Mouse (Mus musculus): ENCODE data around the gene Scn8a. TPM values are rescaled to one million over a fixed set of nuclear protein-coding genes. Genes with fewer than 3 reads are reported as not detected.

Gene Scn8a
- polyA plus RNA-seq, 1 experiment = not detected

GRCm38 (mm10) chr15:101044531-101044930 is 174.9 kb downstream of the Scn8a start:
- no peak for TF ChIP-seq CTCF (IDR thresholded peaks at IDR 0.05; ENCODE audit: low read depth, low read length)
- no peak for TF ChIP-seq POLR2A (IDR thresholded peaks at IDR 0.05; ENCODE audit: borderline replicate concordance, low read depth, low read length)
- Histone ChIP-seq H3K27ac (ENCODE audit: insufficient read depth, low read depth, low read length) (no peak overlapping the region), H3K4me3 (ENCODE audit: insufficient read depth, low read length) (no peak overlapping the region), H3K4me1 (ENCODE audit: control insufficient read depth, insufficient read depth, low read length) (no peaks in the 10 kb centered on the region)

DNA sequence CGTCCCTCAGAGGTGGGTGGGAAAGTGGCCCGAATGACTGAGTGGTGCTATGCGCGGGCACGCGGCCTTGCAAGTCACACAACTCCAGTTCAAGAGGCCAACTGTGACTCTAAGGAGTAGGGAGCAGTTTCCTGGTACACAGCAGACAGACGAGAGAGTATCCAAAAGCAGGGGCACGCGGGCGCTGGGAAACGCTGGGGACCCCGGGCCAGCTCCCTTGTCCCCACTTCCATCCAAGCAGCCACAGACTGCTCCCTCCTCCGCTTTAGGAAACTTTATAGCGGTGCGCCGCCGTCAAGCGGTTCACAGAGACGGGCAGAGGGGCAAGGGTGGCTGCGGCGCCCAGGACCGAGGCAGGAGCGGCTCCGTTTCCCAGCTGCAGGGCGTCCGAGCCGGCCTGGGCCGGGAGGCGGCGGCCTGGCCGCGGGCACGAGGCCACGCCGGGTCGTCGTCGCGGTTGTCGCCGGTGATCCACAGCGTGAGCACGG is 176.4 kb downstream of the Scn8a start:
- H3K4me3 ChIP-seq (ENCODE audit: insufficient read depth, low read length) = no peak overlapping the region
- TF ChIP-seq POLR2A (IDR thresholded peaks at IDR 0.05; ENCODE audit: borderline replicate concordance, low read depth, low read length) (no peak), CTCF (IDR thresholded peaks at IDR 0.05; ENCODE audit: low read depth, low read length) (no peak)
- no peak overlapping the region for H3K27ac ChIP-seq (ENCODE audit: insufficient read depth, low read depth, low read length)
- H3K4me1 ChIP-seq (ENCODE audit: control insufficient read depth, insufficient read depth, low read length) = no peaks in the 10 kb centered on the region

DNA sequence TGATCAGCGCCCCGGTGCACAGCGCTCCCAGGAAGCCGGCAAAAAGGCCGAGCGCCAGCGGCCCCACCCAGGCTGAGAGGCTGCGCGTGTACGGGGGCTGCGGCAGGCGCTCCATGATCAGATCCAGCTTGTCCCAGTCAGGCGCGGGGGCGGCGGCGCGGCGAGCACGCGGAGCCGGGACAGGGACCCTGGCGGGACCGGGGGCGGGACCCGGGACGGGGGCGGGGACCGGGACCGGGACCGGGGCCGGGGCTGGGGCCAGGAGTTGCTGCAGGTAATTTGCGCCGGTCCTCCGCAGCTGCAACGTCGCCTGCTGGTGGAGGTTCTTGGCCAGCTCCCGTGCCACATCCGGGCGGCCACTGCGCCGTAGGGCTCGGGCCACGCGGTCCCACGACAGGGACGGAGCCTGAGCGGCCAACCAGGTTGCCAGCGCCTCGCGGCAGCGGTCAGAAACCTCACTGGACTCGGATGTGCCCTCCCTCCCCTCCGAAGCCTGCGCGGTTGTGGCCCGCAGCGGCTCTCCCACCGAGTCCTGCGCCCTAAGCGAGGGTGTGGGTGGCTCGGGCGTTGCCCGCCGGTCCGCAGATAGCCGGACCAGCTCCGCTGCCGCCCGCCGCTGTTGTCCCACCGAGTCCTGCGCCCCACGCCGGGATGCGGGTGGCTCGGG is 177.0 kb downstream of the Scn8a start:
- no peak overlapping the region for H3K27ac ChIP-seq (ENCODE audit: insufficient read depth, low read depth, low read length)
- no peak for TF ChIP-seq CTCF (IDR thresholded peaks at IDR 0.05; ENCODE audit: low read depth, low read length)
- no peaks in the 10 kb centered on the region for H3K4me1 ChIP-seq (ENCODE audit: control insufficient read depth, insufficient read depth, low read length)
- H3K4me3 ChIP-seq (ENCODE audit: insufficient read depth, low read length) = no peak overlapping the region

GRCm38 (mm10) chr15:101047194-101047555 is 177.5 kb downstream of the Scn8a start, which contains the start of gene Gm47841:
Gene Gm47841, minus strand, starts transcription at chr15:101047397.
- no peak within 1 kb of the TSS for H3K4me3 ChIP-seq (ENCODE audit: insufficient read depth, low read length)
- TF ChIP-seq CTCF (IDR thresholded peaks at IDR 0.05; ENCODE audit: low read depth, low read length) (no peak), POLR2A (IDR thresholded peaks at IDR 0.05; ENCODE audit: borderline replicate concordance, low read depth, low read length) (no peak)
- no peaks in the 10 kb centered on the region for H3K4me1 ChIP-seq (ENCODE audit: control insufficient read depth, insufficient read depth, low read length)
- H3K27ac ChIP-seq (ENCODE audit: insufficient read depth, low read depth, low read length) = no peak within 1 kb of the TSS

DNA sequence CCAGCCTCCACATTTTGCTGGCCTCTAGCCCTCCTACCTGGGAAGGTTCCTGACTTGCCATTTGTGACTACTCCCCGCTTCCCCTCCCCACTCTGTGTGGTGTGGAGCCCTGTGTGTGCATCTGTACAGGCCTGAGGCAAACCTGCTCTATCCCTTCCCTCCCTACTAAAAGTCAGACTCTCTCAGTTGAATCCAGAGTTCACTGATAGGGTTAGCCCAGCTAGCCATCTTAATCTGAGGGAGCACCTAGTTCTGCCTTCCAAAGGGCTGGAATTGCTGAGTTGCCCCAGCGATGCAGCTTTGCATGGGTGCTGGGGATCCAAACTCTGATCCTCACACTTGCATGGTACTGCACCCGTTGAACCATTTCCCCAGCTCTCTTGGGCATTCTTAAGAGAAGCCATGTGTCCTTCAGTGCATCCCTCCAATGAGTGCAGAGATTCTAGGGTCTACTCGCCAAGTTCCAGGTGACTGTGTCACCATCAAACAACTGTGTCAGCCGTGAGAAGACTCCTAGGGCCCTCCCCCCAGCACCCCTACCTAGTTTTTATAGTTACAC is 178.8 kb downstream of the Scn8a start:
- no peak overlapping the region for H3K27ac ChIP-seq (ENCODE audit: insufficient read depth, low read depth, low read length)
- TF ChIP-seq CTCF (IDR thresholded peaks at IDR 0.05; ENCODE audit: low read depth, low read length) (no peak), POLR2A (IDR thresholded peaks at IDR 0.05; ENCODE audit: borderline replicate concordance, low read depth, low read length) (no peak)
- no peak overlapping the region for H3K4me3 ChIP-seq (ENCODE audit: insufficient read depth, low read length)
- no peaks in the 10 kb centered on the region for H3K4me1 ChIP-seq (ENCODE audit: control insufficient read depth, insufficient read depth, low read length)

GRCm38 (mm10) chr15:101051869-101052268 is 182.2 kb downstream of the Scn8a start:
- Histone ChIP-seq H3K4me3 (ENCODE audit: insufficient read depth, low read length) (no peak overlapping the region), H3K4me1 (ENCODE audit: control insufficient read depth, insufficient read depth, low read length) (no peaks in the 10 kb centered on the region), H3K27ac (ENCODE audit: insufficient read depth, low read depth, low read length) (no peak overlapping the region)
- TF ChIP-seq CTCF (IDR thresholded peaks at IDR 0.05; ENCODE audit: low read depth, low read length) = no peak
- TF ChIP-seq POLR2A (IDR thresholded peaks at IDR 0.05; ENCODE audit: borderline replicate concordance, low read depth, low read length) = no peak

- Histone ChIP-seq H3K4me3 (ENCODE audit: insufficient read depth, low read length) (no peak overlapping the region), H3K27ac (ENCODE audit: insufficient read depth, low read depth, low read length) (no peak overlapping the region), H3K4me1 (ENCODE audit: control insufficient read depth, insufficient read depth, low read length) (no peaks in the 10 kb centered on the region)
- no peak for TF ChIP-seq CTCF (IDR thresholded peaks at IDR 0.05; ENCODE audit: low read depth, low read length)
- TF ChIP-seq POLR2A (IDR thresholded peaks at IDR 0.05; ENCODE audit: borderline replicate concordance, low read depth, low read length) = no peak
Observed at GRCm38 (mm10) chr15:101052560-101053501, 183.2 kb downstream of the Scn8a start.

GRCm38 (mm10) chr15:101053832-101054459 is 184.3 kb downstream of the Scn8a start:
- Histone ChIP-seq H3K27ac (ENCODE audit: insufficient read depth, low read depth, low read length) (no peak overlapping the region), H3K4me1 (ENCODE audit: control insufficient read depth, insufficient read depth, low read length) (no peaks in the 10 kb centered on the region), H3K4me3 (ENCODE audit: insufficient read depth, low read length) (no peak overlapping the region)
- TF ChIP-seq POLR2A (IDR thresholded peaks at IDR 0.05; ENCODE audit: borderline replicate concordance, low read depth, low read length) (no peak), CTCF (IDR thresholded peaks at IDR 0.05; ENCODE audit: low read depth, low read length) (no peak)

- no peak overlapping the region for H3K27ac ChIP-seq (ENCODE audit: insufficient read depth, low read depth, low read length)
- no peaks in the 10 kb centered on the region for H3K4me1 ChIP-seq (ENCODE audit: control insufficient read depth, insufficient read depth, low read length)
- TF ChIP-seq POLR2A (IDR thresholded peaks at IDR 0.05; ENCODE audit: borderline replicate concordance, low read depth, low read length) (no peak), CTCF (IDR thresholded peaks at IDR 0.05; ENCODE audit: low read depth, low read length) (no peak)
- no peak overlapping the region for H3K4me3 ChIP-seq (ENCODE audit: insufficient read depth, low read length)
Observed at GRCm38 (mm10) chr15:101054541-101054940, 184.9 kb downstream of the Scn8a start.
